Mouse (Mus musculus): ENCODE measurements around the gene Dnah1. TPM values are rescaled to one million over a fixed set of nuclear protein-coding genes. Genes with fewer than 3 reads are reported as not detected.

Dnah1 gene
- polyA plus RNA-seq, 2 experiments = 5.6 to 12.1 TPM

DNA sequence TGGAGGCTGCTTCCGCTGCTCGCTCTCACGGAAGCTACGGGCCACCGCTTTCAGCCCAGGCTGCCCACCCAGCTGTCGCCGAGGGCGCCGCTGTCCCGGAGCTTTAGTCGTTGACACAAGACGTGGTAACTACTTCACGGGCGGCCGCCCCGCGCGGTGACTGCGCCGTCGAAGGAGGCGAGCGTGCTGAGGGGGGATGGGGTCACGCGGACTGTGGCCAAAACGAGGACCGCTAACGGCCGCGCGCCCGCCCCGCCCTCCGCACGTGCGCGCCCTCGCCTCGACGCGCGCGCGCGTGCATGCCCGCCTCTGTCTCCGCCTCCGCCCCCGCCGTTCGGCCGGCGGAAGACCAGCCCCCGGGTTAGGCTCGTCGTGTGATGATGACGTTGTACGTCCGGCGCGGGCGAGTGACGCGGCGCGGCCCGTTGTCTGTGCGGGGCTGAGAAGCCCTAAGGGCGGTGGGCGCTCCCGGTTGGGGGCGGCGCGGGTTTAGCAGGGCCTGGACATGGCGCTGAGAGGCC lies 72.6 kb downstream of the Dnah1 start, which contains the start of the genes Phf7 and Bap1:
Phf7 (minus strand) TSS at position 234 of the 521 bp plus-strand sequence.
Bap1 (plus strand) TSS at position 367 of the 521 bp plus-strand sequence.
- no peaks in the 10 kb centered on the region for H3K9me3 ChIP-seq (ENCODE audit: control insufficient read depth, low read length)
- H3K4me2 ChIP-seq (replicated peaks; ENCODE audit: low read depth, low read length, severe bottlenecking) = peak within 1 kb of the TSS; percentile 76
- H3K9ac ChIP-seq (ENCODE audit: low read depth, low read length, severe bottlenecking) = peak within 1 kb of the TSS; percentile 99
- no peaks in the 10 kb centered on the region for H3K27me3 ChIP-seq (ENCODE audit: control insufficient read depth, insufficient read depth, low read length)
- ATAC-seq (ENCODE audit: low FRiP score, low read depth) (peak; percentile 91), DNase-seq (ENCODE audit: low spot score) (peak; percentile 95)
- peak; percentile 59; the same call in 1 of the 2 replicates for TF ChIP-seq POLR2A (IDR thresholded peaks at IDR 0.05; ENCODE audit: borderline replicate concordance, extremely low read depth, insufficient read depth, insufficient read length)
- H3K36me3 ChIP-seq (ENCODE audit: control insufficient read depth, insufficient read depth, low read length) = peaks cover 34% of the 10 kb centered on the region
- H3K27ac ChIP-seq (replicated peaks; ENCODE audit: low read depth, low read length) = peak within 1 kb of the TSS; percentile 93
- H3K4me3 ChIP-seq (replicated peaks; ENCODE audit: low read length) = peak within 1 kb of the TSS; percentile 97
- under 1% methylated on average over 48 of the region's 75 CpGs for WGBS
- H3K4me1 ChIP-seq (ENCODE audit: control insufficient read depth, insufficient read depth, low read length) = peaks cover 5% of the 10 kb centered on the region

DNA sequence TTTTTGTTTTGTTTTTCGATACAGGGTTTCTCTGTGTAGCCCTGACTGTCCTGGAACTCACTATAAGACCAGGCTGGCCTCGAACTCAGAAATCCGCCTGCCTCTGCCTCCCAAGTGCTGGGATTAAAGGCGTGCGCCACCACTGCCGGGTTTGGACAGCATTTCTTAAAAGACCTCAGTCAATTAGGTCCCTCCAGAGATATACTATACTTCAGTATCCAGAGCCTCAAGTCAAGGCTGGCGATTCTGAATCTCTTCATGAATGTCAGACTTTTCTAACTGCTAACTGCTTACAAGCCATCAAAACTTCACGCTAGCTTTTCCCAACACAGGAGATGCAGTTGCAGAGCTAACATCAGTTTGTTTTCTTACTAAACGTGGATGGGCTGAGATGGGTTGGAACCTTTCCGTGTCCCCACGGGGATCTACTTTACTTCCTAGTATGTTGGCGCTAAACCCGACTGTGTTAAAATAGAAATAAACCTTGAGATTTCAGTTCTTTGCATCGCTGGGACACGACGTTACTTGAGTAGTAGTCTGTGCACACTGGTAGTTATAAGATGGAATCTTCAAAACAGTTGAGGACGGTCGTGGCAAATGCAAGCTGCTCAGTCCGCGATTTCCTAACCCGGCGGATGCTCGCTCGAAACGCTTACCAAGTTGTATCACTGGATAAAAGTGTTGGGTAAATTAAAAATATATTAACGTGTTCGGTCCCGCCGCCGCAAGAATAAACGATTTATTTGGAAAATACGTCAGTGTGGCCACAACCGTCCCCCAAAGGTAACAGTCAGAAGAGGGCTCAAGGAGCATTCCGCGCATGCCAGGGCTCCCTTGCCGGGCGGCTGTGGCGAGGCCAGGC lies 73.2 kb downstream of the Dnah1 start:
- 19% methylated on average over 38 of the region's 38 CpGs for WGBS

DNA sequence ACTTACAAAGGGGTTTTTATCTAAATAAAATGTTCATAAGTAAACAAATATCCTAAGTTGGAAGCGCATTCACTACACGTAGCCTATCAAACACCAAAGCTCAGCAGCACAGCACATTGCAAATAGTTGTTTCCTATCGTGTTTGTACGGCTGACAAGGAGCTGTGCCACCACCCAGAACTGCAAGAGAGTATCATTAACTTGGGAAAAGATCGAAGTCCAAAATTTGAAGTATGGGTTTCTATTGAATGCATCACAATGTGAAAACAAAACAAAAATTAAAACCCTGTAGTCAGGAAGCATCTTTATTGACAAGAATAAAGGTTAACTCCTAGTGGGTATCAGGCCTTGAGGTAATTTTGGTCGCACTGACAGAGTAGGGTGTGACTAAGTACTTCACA lies 75.3 kb downstream of the Dnah1 start:
- ATAC-seq (ENCODE audit: low FRiP score, low read depth) = no peak
- TF ChIP-seq POLR2A (IDR thresholded peaks at IDR 0.05; ENCODE audit: borderline replicate concordance, extremely low read depth, insufficient read depth, insufficient read length) = no peak
- Histone ChIP-seq H3K4me3 (replicated peaks; ENCODE audit: low read length) (no peak overlapping the region), H3K9me3 (ENCODE audit: control insufficient read depth, low read length) (no peaks in the 10 kb centered on the region), H3K4me2 (replicated peaks; ENCODE audit: low read depth, low read length, severe bottlenecking) (no peak overlapping the region), H3K27ac (replicated peaks; ENCODE audit: low read depth, low read length) (no peak overlapping the region), H3K27me3 (ENCODE audit: control insufficient read depth, insufficient read depth, low read length) (no peaks in the 10 kb centered on the region), H3K9ac (ENCODE audit: low read depth, low read length, severe bottlenecking) (no peak overlapping the region), H3K4me1 (ENCODE audit: control insufficient read depth, insufficient read depth, low read length) (peaks cover 5% of the 10 kb centered on the region), H3K36me3 (ENCODE audit: control insufficient read depth, insufficient read depth, low read length) (peaks cover 7% of the 10 kb centered on the region; the same call in 1 of the 2 replicates)
- 93% methylated on average over 6 of the region's 6 CpGs for WGBS
- no peak for DNase-seq (ENCODE audit: low spot score)

More for the DNA sequence above, 73.2 kb downstream of the Dnah1 start:
- peak; percentile 89 for ATAC-seq (ENCODE audit: low FRiP score, low read depth)
- Histone ChIP-seq H3K4me1 (ENCODE audit: control insufficient read depth, insufficient read depth, low read length) (peaks cover 5% of the 10 kb centered on the region), H3K27me3 (ENCODE audit: control insufficient read depth, insufficient read depth, low read length) (no peaks in the 10 kb centered on the region), H3K4me2 (replicated peaks; ENCODE audit: low read depth, low read length, severe bottlenecking) (peak overlapping the region; percentile 76), H3K36me3 (ENCODE audit: control insufficient read depth, insufficient read depth, low read length) (peaks cover 27% of the 10 kb centered on the region), H3K27ac (replicated peaks; ENCODE audit: low read depth, low read length) (peak overlapping the region; percentile 93), H3K4me3 (replicated peaks; ENCODE audit: low read length) (peak overlapping the region; percentile 97), H3K9ac (ENCODE audit: low read depth, low read length, severe bottlenecking) (peak overlapping the region; percentile 99), H3K9me3 (ENCODE audit: control insufficient read depth, low read length) (no peaks in the 10 kb centered on the region)
- TF ChIP-seq POLR2A (IDR thresholded peaks at IDR 0.05; ENCODE audit: borderline replicate concordance, extremely low read depth, insufficient read depth, insufficient read length) = no peak
- DNase-seq (ENCODE audit: low spot score) = peak; percentile 33

DNA sequence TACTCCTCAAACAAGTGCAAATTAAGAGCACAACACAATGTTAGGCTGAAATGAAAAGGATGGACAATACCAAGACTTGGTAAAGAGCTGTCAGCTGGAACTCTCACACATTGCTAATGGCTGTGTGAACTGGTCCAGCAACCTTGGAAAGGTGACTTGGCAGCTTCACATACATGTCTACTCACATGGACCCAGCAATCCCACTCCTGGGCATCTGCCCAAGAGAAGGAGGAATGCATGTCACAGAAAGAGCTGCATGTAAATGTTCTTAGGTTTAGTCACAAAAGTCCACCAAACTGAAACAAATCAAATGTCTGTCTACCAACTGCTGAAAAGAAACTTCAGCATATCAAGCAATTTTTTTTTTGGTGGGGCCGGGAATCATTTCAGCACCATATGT lies 77.8 kb downstream of the Dnah1 start:
- no peak for TF ChIP-seq POLR2A (IDR thresholded peaks at IDR 0.05; ENCODE audit: borderline replicate concordance, extremely low read depth, insufficient read depth, insufficient read length)
- ATAC-seq (ENCODE audit: low FRiP score, low read depth) = no peak
- H3K27me3 ChIP-seq (ENCODE audit: control insufficient read depth, insufficient read depth, low read length) = no peaks in the 10 kb centered on the region
- H3K4me2 ChIP-seq (replicated peaks; ENCODE audit: low read depth, low read length, severe bottlenecking) = no peak overlapping the region
- H3K36me3 ChIP-seq (ENCODE audit: control insufficient read depth, insufficient read depth, low read length) = no peaks in the 10 kb centered on the region
- no peak overlapping the region for H3K9ac ChIP-seq (ENCODE audit: low read depth, low read length, severe bottlenecking)
- DNase-seq (ENCODE audit: low spot score) = no peak
- H3K4me1 ChIP-seq (ENCODE audit: control insufficient read depth, insufficient read depth, low read length) = no peaks in the 10 kb centered on the region; the same call in 1 of the 2 replicates
- 77% methylated on average over 1 of the region's 1 CpGs for WGBS
- H3K27ac ChIP-seq (replicated peaks; ENCODE audit: low read depth, low read length) = no peak overlapping the region
- H3K9me3 ChIP-seq (ENCODE audit: control insufficient read depth, low read length) = no peaks in the 10 kb centered on the region
- no peak overlapping the region for H3K4me3 ChIP-seq (replicated peaks; ENCODE audit: low read length)

DNA sequence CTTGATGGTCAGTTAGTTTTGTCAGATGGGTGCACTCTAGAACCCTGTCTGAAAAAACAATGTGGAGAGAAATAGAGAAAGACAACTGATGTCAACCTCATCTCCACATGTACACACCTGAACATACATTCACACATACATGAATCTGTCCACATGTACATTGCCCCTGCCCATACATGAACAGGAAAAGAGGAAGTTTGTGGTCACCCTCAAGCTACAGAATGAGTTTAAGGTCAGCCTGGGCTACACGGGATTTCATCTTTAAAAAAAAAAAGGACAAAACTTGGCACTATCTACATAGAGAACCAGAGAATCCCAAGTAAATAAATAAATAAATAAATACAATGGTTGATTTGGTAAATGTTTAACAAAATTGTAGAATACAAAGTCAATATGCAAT lies 78.9 kb downstream of the Dnah1 start:
- H3K9ac ChIP-seq (ENCODE audit: low read depth, low read length, severe bottlenecking) = no peak overlapping the region
- 77% methylated on average over 1 of the region's 1 CpGs for WGBS

More for the DNA sequence above, 78.9 kb downstream of the Dnah1 start:
- no peak for ATAC-seq (ENCODE audit: low FRiP score, low read depth)
- Histone ChIP-seq H3K36me3 (ENCODE audit: control insufficient read depth, insufficient read depth, low read length) (no peaks in the 10 kb centered on the region), H3K9me3 (ENCODE audit: control insufficient read depth, low read length) (no peaks in the 10 kb centered on the region), H3K27me3 (ENCODE audit: control insufficient read depth, insufficient read depth, low read length) (no peaks in the 10 kb centered on the region), H3K4me2 (replicated peaks; ENCODE audit: low read depth, low read length, severe bottlenecking) (no peak overlapping the region), H3K27ac (replicated peaks; ENCODE audit: low read depth, low read length) (no peak overlapping the region), H3K4me3 (replicated peaks; ENCODE audit: low read length) (no peak overlapping the region), H3K4me1 (ENCODE audit: control insufficient read depth, insufficient read depth, low read length) (no peaks in the 10 kb centered on the region)
- DNase-seq (ENCODE audit: low spot score) = no peak
- no peak for TF ChIP-seq POLR2A (IDR thresholded peaks at IDR 0.05; ENCODE audit: borderline replicate concordance, extremely low read depth, insufficient read depth, insufficient read length)
